Mouse (Mus musculus) ES-E14 (cell line): ENCODE data around the gene Emd.

Source experiments
- HCFC1 ChIP-seq: IDR thresholded peaks from 2 replicates; pipeline ENCODE4 v1.6.1; 2012; ENCODE audit warnings: low read length, inconsistent platforms, borderline replicate concordance; ENCODE audit not compliant: insufficient read depth
- MAFK ChIP-seq: IDR thresholded peaks from 2 replicates; pipeline ENCODE4 v1.6.1; 2014; ENCODE audit warnings: mild to moderate bottlenecking, low read depth, low read length, inconsistent platforms; ENCODE audit not compliant: insufficient read depth
- ZNF384 ChIP-seq: IDR thresholded peaks from 2 replicates; pipeline ENCODE4 v1.6.1; 2012; ENCODE audit warnings: low read depth, low read length, inconsistent platforms

- no peak for TF ChIP-seq ZNF384
- no peak for TF ChIP-seq HCFC1
- TF ChIP-seq MAFK = no peak
These were observed 28.1 kb downstream of the Emd start for GRCm38 (mm10) chrX:74282395-74283091.
